Mouse (Mus musculus) monocyte, adult 2 months (primary cell): Measurements from ENCODE around the gene Rpl23a.

Experiments used
- DNase-seq, 2 experiments: peaks; one replicate each; pipeline ENCODE4 v3.0.0; 2022; ENCODE audit warnings: low spot score in 2 of 2, low read depth in 1 of 2

Rpl23a gene

DNA sequence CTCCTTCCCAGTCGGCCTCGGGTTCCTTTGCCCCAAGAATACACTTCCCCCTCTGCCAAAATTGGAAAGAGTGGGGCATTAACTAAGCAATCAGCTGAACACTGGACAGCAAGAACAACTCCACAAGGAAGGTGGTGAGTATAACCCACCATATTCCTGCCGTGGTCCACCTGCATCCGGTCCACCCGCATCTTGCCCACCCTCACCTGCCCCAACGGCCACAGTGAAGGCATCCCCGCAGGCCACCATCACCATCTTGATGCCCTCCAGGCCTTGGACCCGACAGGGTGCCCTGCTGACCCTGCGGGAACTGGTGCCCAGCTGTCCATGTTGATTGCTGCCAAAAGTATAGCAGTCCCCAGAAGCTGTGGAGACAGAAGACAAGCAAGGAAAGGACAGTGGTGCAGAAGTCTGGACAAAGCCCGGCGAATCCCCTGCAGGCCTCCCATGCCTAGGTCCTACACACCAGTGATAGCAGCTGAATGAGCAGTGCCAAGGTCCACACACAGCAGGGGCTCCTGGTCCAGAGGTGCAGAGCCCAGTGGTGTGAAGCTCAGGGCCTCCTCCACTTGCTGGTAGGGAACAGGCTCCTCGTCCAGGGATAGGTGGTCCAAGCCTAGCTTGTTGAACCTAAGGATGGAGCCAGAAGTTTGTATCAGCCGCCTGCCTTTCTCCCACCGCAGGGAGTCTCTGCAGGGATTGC, 16.0 kb downstream of the Rpl23a start:
- DNase-seq = no peak

- DNase-seq = no peak
These were observed 16.7 kb downstream of the Rpl23a start for GRCm38 (mm10) chr11:78166640-78167039.

GRCm38 (mm10) chr11:78166161-78166560, 17.2 kb downstream of the Rpl23a start:
- no peak for DNase-seq

DNA sequence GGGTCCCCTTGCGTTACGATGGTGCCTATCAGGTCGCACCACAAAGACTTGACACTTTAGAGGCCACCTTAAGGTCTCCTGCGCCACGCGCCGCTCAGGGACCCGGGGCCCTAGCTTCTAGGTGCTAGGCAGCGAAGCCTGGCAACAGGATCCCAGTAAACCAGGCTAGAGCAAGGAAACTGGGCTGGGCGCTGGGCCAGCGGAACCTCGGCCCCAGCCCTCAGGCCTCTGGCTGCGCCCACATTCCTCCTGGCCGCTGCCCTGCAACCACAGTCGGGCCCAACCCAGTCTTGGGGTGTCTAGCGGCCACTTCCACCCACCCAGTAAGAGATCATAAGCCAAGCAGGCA, 17.6 kb downstream of the Rpl23a start:
- DNase-seq = no peak

DNA sequence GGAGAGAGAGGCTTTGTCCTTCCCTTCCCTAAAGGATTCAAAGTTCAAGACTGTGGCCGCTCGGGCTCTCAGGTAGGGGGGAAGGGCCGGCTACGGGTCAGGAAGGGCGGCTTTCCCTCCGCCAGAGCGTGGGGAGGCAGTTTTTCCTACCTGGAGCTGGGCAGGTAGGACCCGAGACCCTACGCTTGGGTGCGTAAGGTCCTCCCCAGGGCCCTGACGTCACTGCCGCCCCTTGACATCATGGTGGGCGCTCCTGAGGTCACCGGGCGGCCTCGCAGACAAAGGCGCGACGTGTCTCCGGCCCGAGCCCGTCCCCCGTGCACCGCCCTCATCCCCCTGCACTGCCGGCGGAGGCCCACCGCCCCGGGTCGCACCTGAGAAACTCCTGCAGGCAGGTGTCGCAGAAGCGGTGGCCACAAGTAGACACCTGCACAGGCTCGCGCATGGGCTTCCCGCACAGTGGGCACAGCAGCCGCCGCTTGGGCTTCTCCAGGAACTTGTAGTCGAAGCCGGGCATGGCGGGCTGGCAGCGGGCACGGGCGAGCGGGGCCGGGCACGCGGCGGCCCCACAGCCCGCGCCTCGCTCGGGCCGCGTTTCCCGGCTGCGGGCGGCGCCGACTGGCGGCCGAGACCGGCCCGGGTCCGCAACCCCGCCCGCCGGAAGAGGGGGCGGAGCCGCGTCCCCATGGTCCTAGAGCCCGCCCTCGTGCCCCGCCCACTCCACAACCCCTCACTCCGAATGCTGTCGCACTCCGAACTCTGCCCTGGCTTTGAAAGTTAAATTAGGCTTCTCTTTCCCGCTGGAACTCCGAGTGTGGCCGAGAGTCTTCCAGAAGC, 18.2 kb downstream of the Rpl23a start, which contains the start of gene Traf4:
Gene Traf4 (minus strand): TSS at position 666 of the 837 bp plus-strand sequence.
- DNase-seq = no peak

- DNase-seq = no peak
These were observed 18.8 kb downstream of the Rpl23a start for GRCm38 (mm10) chr11:78164604-78164923.

GRCm38 (mm10) chr11:78163681-78164603, 19.4 kb downstream of the Rpl23a start:
- no peak for DNase-seq

DNA sequence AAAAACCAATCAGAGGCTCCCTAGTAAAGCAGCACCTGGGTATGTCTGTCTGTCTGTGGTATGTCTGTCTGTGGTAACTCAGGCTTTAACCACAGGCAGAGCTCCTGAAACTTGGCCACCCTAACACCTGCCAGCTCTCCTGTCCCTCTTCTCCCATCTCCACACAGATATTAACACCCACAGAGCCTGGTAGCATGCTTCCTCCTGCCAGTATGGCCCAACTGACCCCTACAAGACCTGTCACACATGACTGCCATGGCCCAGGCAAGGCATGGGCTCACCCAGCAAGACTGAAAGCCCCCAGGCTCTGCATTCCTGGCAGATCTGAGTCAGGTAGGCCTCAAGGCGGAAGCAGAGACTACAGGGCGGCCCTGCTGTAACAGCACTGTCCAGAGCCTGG, 20.3 kb downstream of the Rpl23a start:
- DNase-seq = no peak

DNA sequence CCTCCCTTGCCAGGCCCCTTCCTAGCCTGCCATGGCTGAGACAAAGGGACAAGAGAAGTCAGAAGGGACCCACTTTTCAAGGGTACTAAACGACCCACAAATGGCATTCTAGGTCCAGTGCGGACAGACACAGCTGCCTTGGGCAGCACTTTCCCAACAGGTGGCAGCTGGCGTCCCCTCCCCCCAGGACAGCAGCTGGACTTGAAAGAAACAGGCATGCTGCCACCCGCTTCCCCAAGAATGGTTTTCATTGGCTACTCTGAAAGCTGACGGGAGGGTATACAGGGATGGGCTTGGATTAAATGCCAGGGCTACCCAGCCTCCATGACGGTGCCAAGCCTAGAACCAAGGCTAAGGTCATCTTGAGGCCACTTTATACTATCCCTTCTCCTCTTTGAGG, 20.9 kb downstream of the Rpl23a start:
- DNase-seq = no peak

DNA sequence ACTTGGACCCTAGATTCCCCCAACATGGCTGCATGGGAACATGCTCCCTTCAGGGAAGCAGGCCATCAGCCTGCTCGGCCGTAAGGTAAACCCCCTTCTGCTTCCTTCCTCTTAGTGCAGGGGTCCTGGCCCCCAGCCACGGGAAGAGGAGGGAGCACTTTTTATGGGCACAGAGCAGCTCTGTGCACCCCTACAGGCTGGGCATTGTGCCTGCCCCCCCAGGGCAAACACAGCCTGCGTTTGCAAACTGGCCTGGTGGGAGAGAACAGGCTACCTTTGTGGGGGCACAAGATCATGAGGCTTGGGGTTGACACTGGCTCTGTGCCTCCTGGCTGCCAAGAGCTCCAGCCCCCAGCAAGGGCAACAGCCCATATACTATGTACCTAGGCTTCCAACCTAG, 21.4 kb downstream of the Rpl23a start:
- DNase-seq = no peak

- DNase-seq = no peak
These were observed 22.2 kb downstream of the Rpl23a start for GRCm38 (mm10) chr11:78161169-78161568.

- no peak for DNase-seq
These were observed 22.7 kb downstream of the Rpl23a start for GRCm38 (mm10) chr11:78160675-78161074.

DNA sequence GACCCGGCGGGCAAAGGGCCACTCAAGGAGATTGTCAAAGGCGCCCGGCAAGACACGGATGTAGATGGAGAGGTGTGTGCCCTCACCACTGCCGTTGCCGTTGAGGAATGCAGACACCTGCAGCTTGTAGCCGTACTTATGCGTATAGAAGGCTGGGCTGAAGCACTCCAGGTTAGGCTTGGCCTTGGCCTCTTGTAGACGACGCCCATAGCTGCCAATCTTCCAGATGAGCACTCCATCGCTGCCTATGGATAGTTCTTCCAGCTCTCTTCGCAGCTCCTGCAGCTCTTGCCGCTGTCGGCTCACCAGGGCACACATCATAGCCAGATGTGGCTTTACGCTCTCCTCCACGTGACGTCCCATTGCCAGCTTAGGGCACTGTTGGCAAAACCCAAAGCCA, 23.2 kb downstream of the Rpl23a start:
- DNase-seq = no peak

DNA sequence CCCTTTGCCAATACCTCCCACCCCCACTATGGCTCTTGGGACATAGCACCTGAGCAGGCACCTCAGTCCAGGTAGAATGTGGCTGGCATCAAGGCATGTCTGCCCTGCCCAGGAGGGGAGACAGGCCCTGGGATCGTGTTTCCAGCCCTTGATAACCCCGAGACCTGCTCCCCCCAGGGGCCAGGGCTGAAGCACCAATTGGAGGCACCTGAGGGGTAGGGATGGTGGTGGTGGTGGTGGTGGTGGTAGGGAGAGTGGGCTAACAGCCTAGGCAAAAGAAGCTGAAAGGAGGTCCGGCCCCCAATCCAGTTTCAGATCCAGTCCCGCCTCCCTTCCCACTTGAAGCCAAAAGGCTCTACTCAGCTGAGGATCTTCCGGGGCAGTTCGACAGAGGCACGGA, 23.8 kb downstream of the Rpl23a start:
- DNase-seq = no peak

GRCm38 (mm10) chr11:78159096-78159495, 24.3 kb downstream of the Rpl23a start:
- DNase-seq = peak; percentile 59 to 64

DNA sequence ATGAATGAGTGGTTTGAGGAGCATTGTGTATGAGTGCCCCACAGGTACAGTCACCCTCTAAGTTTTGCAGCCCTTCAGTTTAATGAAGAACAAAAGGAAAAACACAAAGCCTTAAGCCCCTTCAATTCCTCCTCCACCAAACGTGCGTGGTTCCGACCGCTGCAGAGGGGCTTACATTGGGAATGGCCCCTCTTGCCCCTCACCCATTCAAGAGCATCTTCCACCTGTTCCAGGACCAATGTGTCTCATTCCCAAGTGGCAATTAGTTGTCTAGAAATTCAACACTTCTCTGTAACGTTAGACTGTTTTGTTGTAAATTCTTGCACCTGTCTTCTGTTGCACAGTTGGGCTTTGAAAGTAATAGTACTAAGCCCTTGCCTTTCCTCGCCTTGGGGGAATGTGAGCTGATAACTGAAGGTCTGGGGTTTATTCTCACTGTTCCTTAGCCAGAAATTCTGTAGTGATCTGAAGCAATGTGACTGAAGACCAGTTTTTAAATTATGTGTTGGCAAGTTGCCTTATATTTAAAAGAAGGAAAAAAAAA, 27.2 kb downstream of the Rpl23a start:
- DNase-seq = no peak

- DNase-seq = no peak
These were observed 27.7 kb downstream of the Rpl23a start for GRCm38 (mm10) chr11:78155674-78156073.

- DNase-seq = no peak
These were observed 29.6 kb downstream of the Rpl23a start for GRCm38 (mm10) chr11:78153778-78154177.

- DNase-seq = no peak
These were observed 30.8 kb downstream of the Rpl23a start for GRCm38 (mm10) chr11:78152299-78153231.

- DNase-seq = no peak
These were observed 32.2 kb downstream of the Rpl23a start for GRCm38 (mm10) chr11:78151161-78151560.
